Mouse (Mus musculus): ENCODE data around the gene Dgki.

Gene Dgki

GRCm38 (mm10) chr6:36797066-36797655, 502.8 kb downstream of the Dgki start:
- no peak for DNase-seq

Data from thymus, postnatal 25 days (tissue).